In the genomic region with DNA sequence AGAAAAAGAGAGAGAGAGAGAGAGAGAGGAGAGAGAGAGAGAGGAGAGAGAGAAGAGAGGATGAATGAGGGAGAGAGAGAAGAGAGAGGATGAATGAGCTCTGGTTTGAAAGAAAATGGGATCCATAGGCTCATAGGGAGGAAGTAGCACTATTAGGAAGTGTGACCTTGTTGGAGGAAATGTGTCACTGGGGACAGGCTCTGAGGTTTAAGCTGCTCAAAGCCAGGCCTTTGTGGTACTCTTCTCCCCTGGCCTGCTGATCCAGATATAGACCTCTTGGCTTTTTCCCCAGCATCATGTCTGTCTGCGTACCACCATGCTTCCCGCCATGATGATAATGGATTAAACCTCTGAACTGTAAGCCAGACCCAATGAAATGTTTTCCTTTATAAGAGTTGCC, we compare ENCODE assay signal across 10 mouse cellular contexts. TPM values are rescaled to one million over a fixed set of nuclear protein-coding genes. Genes with fewer than 3 reads are reported as not detected.
A peak's percentile ranks its signal among the peaks of the same experiment; 100 is the strongest.
DNase-seq lines count a peak whose midpoint lies in the region; ATAC-seq and TF ChIP-seq lines count a peak whose summit lies in the region.
"Had no signal": no experiment of that assay in that cellular context is flagged by ENCODE, and none has a peak within 500 bp of the region (broad histone marks: within the 10 kb centered on the region; RNA-seq: fewer than 3 reads in every experiment).

No protein-coding gene starts in this region.

- no peaks in the 10 kb centered on the region for H3K9me3 ChIP-seq in stomach, embryonic 14.5 days (ENCODE audit: control insufficient read depth, low read depth, low read length)
- no peaks in the 10 kb centered on the region for H3K9me3 ChIP-seq in stomach, postnatal 0 days (ENCODE audit: control insufficient read depth, low read length)
- H3K9me3 ChIP-seq in liver, postnatal 0 days (ENCODE audit: low read length), result no peaks in the 10 kb centered on the region

- peak; percentile 52 for DNase-seq in heart, adult 11 months
- no peak for DNase-seq in heart, postnatal 4 days
- no peak for DNase-seq in stomach, postnatal 0 days (ENCODE audit: low spot score)
- no peak for DNase-seq in liver, postnatal 0 days
- DNase-seq in left cerebral cortex, postnatal 25 days (ENCODE audit: low spot score in 2 of 2), result no peak
- DNase-seq in left cerebral cortex, postnatal 36 days (ENCODE audit: low spot score in 2 of 2), result no peak
- DNase-seq in gastrocnemius, postnatal 14 days, result no peak
- DNase-seq: kidney, postnatal 14 days had no signal

- peak overlapping the region; percentile 82; the same call in 1 of the 2 replicates for H3K4me2 ChIP-seq in stomach, embryonic 14.5 days (replicated peaks; ENCODE audit: low read depth, low read length)
- no peak overlapping the region for H3K4me2 ChIP-seq in stomach, postnatal 0 days (replicated peaks; ENCODE audit: low read depth)
- H3K4me2 ChIP-seq in liver, postnatal 0 days (ENCODE audit: low read depth, low read length), result peak overlapping the region; percentile 79; the same call in 1 of the 2 replicates

- TF ChIP-seq CTCF in stomach, postnatal 0 days (IDR thresholded peaks at IDR 0.05; ENCODE audit: low read depth), result no peak
- no peak for TF ChIP-seq CTCF in liver, postnatal 0 days (IDR thresholded peaks at IDR 0.05; ENCODE audit: low read depth)

- no peaks in the 10 kb centered on the region for H3K4me1 ChIP-seq in stomach, embryonic 14.5 days (ENCODE audit: control insufficient read depth, insufficient read depth, low read length)
- no peaks in the 10 kb centered on the region; the same call in 1 of the 2 replicates for H3K4me1 ChIP-seq in stomach, postnatal 0 days (replicated peaks; ENCODE audit: control insufficient read depth, insufficient read depth)
- peaks cover 11% of the 10 kb centered on the region for H3K4me1 ChIP-seq in liver, postnatal 0 days (ENCODE audit: insufficient read depth)

- no peaks in the 10 kb centered on the region for H3K27me3 ChIP-seq in stomach, embryonic 14.5 days (ENCODE audit: control insufficient read depth, insufficient read depth, low read length)
- no peaks in the 10 kb centered on the region for H3K27me3 ChIP-seq in stomach, postnatal 0 days (ENCODE audit: control insufficient read depth, insufficient read depth, low read length)
- H3K27me3 ChIP-seq in liver, postnatal 0 days (ENCODE audit: insufficient read depth, low read length), result no peaks in the 10 kb centered on the region

- no peak overlapping the region; the same call in 1 of the 2 replicates for H3K4me3 ChIP-seq in stomach, embryonic 14.5 days (ENCODE audit: low read depth, low read length)
- H3K4me3 ChIP-seq in stomach, postnatal 0 days (ENCODE audit: low read depth, low read length), result no peak overlapping the region
- H3K4me3 ChIP-seq in liver, postnatal 0 days (ENCODE audit: low read depth, low read length), result no peak overlapping the region

- no peaks in the 10 kb centered on the region for H3K36me3 ChIP-seq in stomach, embryonic 14.5 days (ENCODE audit: control insufficient read depth, insufficient read depth, low read length)
- no peaks in the 10 kb centered on the region for H3K36me3 ChIP-seq in stomach, postnatal 0 days (ENCODE audit: control insufficient read depth, insufficient read depth, low read length)
- no peaks in the 10 kb centered on the region for H3K36me3 ChIP-seq in liver, postnatal 0 days (replicated peaks; ENCODE audit: insufficient read depth, low read length)

- no peak overlapping the region for H3K27ac ChIP-seq in stomach, embryonic 14.5 days (ENCODE audit: low read length)
- no peak overlapping the region for H3K27ac ChIP-seq in stomach, postnatal 0 days (replicated peaks)
- H3K27ac ChIP-seq in liver, postnatal 0 days (ENCODE audit: low read depth), result no peak overlapping the region

- intact Hi-C loops in left cerebral cortex, postnatal 25 days (cut with DNase I), result no loop called here
- intact Hi-C loops in left cerebral cortex, postnatal 36 days (cut with DNase I), result no loop called here
- intact Hi-C loops in gastrocnemius, postnatal 14 days (cut with DNase I; ENCODE audit: low total_unique reads), result no loop called here

- WGBS in stomach, embryonic 14.5 days, result 85% methylated on average over 2 of the region's 2 CpGs
- WGBS in stomach, postnatal 0 days, result 87% methylated on average over 2 of the region's 2 CpGs
- WGBS in liver, postnatal 0 days (ENCODE audit: insufficient replicate concordance), result 72% methylated on average over 2 of the region's 2 CpGs

- ATAC-seq in stomach, embryonic 14.5 days (ENCODE audit: insufficient number of reproducible peaks, insufficient read depth, low FRiP score, low read depth), result no peak
- no peak for ATAC-seq in stomach, postnatal 0 days (ENCODE audit: low FRiP score, low TSS enrichment)
- no peak for ATAC-seq in liver, postnatal 0 days

- no peak for TF ChIP-seq EP300 in stomach, postnatal 0 days (optimal IDR thresholded peaks at IDR 0.05)
- no peak for TF ChIP-seq EP300 in liver, postnatal 0 days (IDR thresholded peaks at IDR 0.05; ENCODE audit: low read depth)

- no peak overlapping the region for H3K9ac ChIP-seq in stomach, embryonic 14.5 days (replicated peaks; ENCODE audit: low read depth, low read length)
- no peak overlapping the region for H3K9ac ChIP-seq in stomach, postnatal 0 days (ENCODE audit: low read length)
- no peak overlapping the region for H3K9ac ChIP-seq in liver, postnatal 0 days (replicated peaks)

RNA-seq across cellular contexts. Expression of a gene that starts 8.5 kb away (rescaled TPM):
- total RNA-seq in heart, postnatal 4 days (2021), result not detected
- polyA plus RNA-seq in stomach, embryonic 14.5 days (2014; fragmentation: Nextera tagmentation; extraction: Ambion mirVana), result not detected in 2 replicates
- not detected in 2 replicates for polyA plus RNA-seq in stomach, postnatal 0 days (2015; fragmentation: Nextera tagmentation; extraction: Ambion mirVana)
- polyA plus RNA-seq in liver, postnatal 0 days (2015; fragmentation: Nextera tagmentation; extraction: Ambion mirVana), result not detected in 2 replicates
- total RNA-seq in left cerebral cortex, postnatal 25 days (2021), result not detected
- not detected for total RNA-seq in left cerebral cortex, postnatal 36 days (2021)
- total RNA-seq in gastrocnemius, postnatal 14 days (2021), result not detected
- polyA plus RNA-seq: C2C12 had no signal
